Comparison of ENCODE assay signal across 8 mouse cellular contexts in the genomic region with DNA sequence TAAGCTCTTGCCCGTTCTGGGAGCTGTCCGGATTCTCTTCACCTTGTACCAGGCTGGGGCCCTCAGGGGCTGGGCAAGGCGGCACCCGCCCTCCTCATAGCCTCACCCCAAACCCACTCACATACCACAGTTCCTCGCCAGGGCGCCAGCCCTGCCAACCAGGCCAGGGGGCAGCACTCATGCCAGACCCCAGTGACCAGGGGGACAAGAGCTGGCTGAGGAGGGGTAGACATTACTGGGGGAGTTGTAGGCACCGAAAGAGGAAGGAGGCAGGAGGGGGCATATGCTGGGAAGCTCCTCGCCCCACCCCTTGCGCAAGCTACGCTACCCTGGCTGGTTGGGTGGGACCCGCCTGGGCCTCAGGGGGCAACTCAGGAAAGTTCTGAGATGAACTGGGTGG. TPM values are rescaled to one million over a fixed set of nuclear protein-coding genes. Genes with fewer than 3 reads are reported as not detected.
DNase-seq lines count a peak whose midpoint lies in the region; ATAC-seq lines count a peak whose summit lies in the region.

No protein-coding gene starts in this region.

- H3K4me3 ChIP-seq in intestine, embryonic 14.5 days (ENCODE audit: low read depth, low read length) = no peak overlapping the region
- peak overlapping the region; percentile 16; the same call in 1 of the 2 replicates for H3K4me3 ChIP-seq in stomach, embryonic 15.5 days (replicated peaks)

- intact Hi-C loops in heart, postnatal 25 days (cut with DNase I) = no loop called here
- intact Hi-C loops in left cerebral cortex, postnatal 10 days (cut with DNase I) = no loop called here

- DNase-seq in heart, adult 9 months (ENCODE audit: low spot score in 2 of 2) = peak; percentile 40 to 52
- no peak for DNase-seq in heart, postnatal 25 days (ENCODE audit: low spot score)
- DNase-seq in thymus, postnatal 25 days = peak; percentile 23
- DNase-seq in thymus, postnatal 36 days = no peak
- DNase-seq in intestine, embryonic 14.5 days (ENCODE audit: low spot score) = no peak
- no peak for DNase-seq in left cerebral cortex, postnatal 10 days (ENCODE audit: extremely low spot score in 1 of 2, low spot score in 2 of 2)
- no peak for DNase-seq in right cerebral cortex, postnatal 14 days

- 84% methylated on average over 11 of the region's 11 CpGs for WGBS in intestine, embryonic 14.5 days
- 76% methylated on average over 11 of the region's 11 CpGs for WGBS in stomach, embryonic 15.5 days

- no peak overlapping the region for H3K27ac ChIP-seq in intestine, embryonic 14.5 days (ENCODE audit: low read depth)
- H3K27ac ChIP-seq in stomach, embryonic 15.5 days = peak overlapping the region; percentile 74

- ATAC-seq in intestine, embryonic 14.5 days (replicated peaks; ENCODE audit: low FRiP score, low TSS enrichment, low read depth) = no peak
- ATAC-seq in stomach, embryonic 15.5 days (ENCODE audit: insufficient read depth, low FRiP score, low read depth) = no peak

- H3K4me2 ChIP-seq in intestine, embryonic 14.5 days (ENCODE audit: low read length) = peak overlapping the region; percentile 23; the same call in 1 of the 2 replicates
- H3K4me2 ChIP-seq in stomach, embryonic 15.5 days = peak overlapping the region; percentile 40

- no peaks in the 10 kb centered on the region for H3K36me3 ChIP-seq in intestine, embryonic 14.5 days (ENCODE audit: control insufficient read depth, insufficient read depth, low read length)
- H3K36me3 ChIP-seq in stomach, embryonic 15.5 days = no peaks in the 10 kb centered on the region

- H3K27me3 ChIP-seq in intestine, embryonic 14.5 days (replicated peaks; ENCODE audit: control insufficient read depth, insufficient read depth, low read length) = no peaks in the 10 kb centered on the region
- no peaks in the 10 kb centered on the region for H3K27me3 ChIP-seq in stomach, embryonic 15.5 days (replicated peaks)

- peaks cover 40% of the 10 kb centered on the region for H3K4me1 ChIP-seq in intestine, embryonic 14.5 days (replicated peaks; ENCODE audit: control insufficient read depth, insufficient read depth, low read length)
- peaks cover 65% of the 10 kb centered on the region for H3K4me1 ChIP-seq in stomach, embryonic 15.5 days

- no peak overlapping the region for H3K9ac ChIP-seq in intestine, embryonic 14.5 days (ENCODE audit: low read length)
- no peak overlapping the region for H3K9ac ChIP-seq in stomach, embryonic 15.5 days

- no peaks in the 10 kb centered on the region for H3K9me3 ChIP-seq in intestine, embryonic 14.5 days (ENCODE audit: control insufficient read depth, low read length)
- no peaks in the 10 kb centered on the region for H3K9me3 ChIP-seq in stomach, embryonic 15.5 days

RNA-seq across cellular contexts. Expression of gene Zbtb7b, which starts 6.9 kb away (rescaled TPM):
- 10 to 100 TPM; 20.6 to 25.1 TPM for total RNA-seq in heart, postnatal 25 days (2021)
- 4.7 and 5.3 TPM in 2 replicates for polyA plus RNA-seq in intestine, embryonic 14.5 days (2014; fragmentation: Nextera tagmentation; extraction: Ambion mirVana)
- polyA plus RNA-seq in stomach, embryonic 15.5 days (2015; fragmentation: Nextera tagmentation; extraction: Ambion mirVana) = 7.8 and 7.9 TPM in 2 replicates
- total RNA-seq in left cerebral cortex, postnatal 10 days (2021) = 1 to 10 TPM; 6.9 TPM

RNA-seq across cellular contexts. Expression of gene Lenep, which starts 15.0 kb away (rescaled TPM):
- under 1 TPM; 0.23 to 0.59 TPM for total RNA-seq in heart, postnatal 25 days (2021)
- not detected in 2 replicates for polyA plus RNA-seq in intestine, embryonic 14.5 days (2014; fragmentation: Nextera tagmentation; extraction: Ambion mirVana)
- polyA plus RNA-seq in stomach, embryonic 15.5 days (2015; fragmentation: Nextera tagmentation; extraction: Ambion mirVana) = not detected in 2 replicates
- total RNA-seq in left cerebral cortex, postnatal 10 days (2021) = not detected

RNA-seq across cellular contexts. Expression of gene Dcst1, which starts 22.6 kb away (rescaled TPM):
- not detected for total RNA-seq in heart, postnatal 25 days (2021)
- polyA plus RNA-seq in intestine, embryonic 14.5 days (2014; fragmentation: Nextera tagmentation; extraction: Ambion mirVana) = 0.15 and 0.34 TPM in 2 replicates
- polyA plus RNA-seq in stomach, embryonic 15.5 days (2015; fragmentation: Nextera tagmentation; extraction: Ambion mirVana) = 0.30 and 0.52 TPM in 2 replicates
- not detected for total RNA-seq in left cerebral cortex, postnatal 10 days (2021)

RNA-seq across cellular contexts. Expression of gene Flad1, which starts 24.0 kb away (rescaled TPM):
- 10 to 100 TPM; 57.5 to 60.8 TPM for total RNA-seq in heart, postnatal 25 days (2021)
- 28.3 and 28.7 TPM in 2 replicates for polyA plus RNA-seq in intestine, embryonic 14.5 days (2014; fragmentation: Nextera tagmentation; extraction: Ambion mirVana)
- polyA plus RNA-seq in stomach, embryonic 15.5 days (2015; fragmentation: Nextera tagmentation; extraction: Ambion mirVana) = 23.6 and 29.4 TPM in 2 replicates
- total RNA-seq in left cerebral cortex, postnatal 10 days (2021) = 10 to 100 TPM; 31.9 to 32.7 TPM

RNA-seq across cellular contexts. Expression of gene Dcst2, which starts 25.9 kb away (rescaled TPM):
- total RNA-seq in heart, postnatal 25 days (2021) = not detected
- 0.35 and 0.40 TPM in 2 replicates for polyA plus RNA-seq in intestine, embryonic 14.5 days (2014; fragmentation: Nextera tagmentation; extraction: Ambion mirVana)
- polyA plus RNA-seq in stomach, embryonic 15.5 days (2015; fragmentation: Nextera tagmentation; extraction: Ambion mirVana) = 0.30 and 0.67 TPM in 2 replicates
- under 1 TPM; 0.39 to 0.41 TPM for total RNA-seq in left cerebral cortex, postnatal 10 days (2021)

Comparison
In these comparisons a context has a peak if more than half of its experiments do, and no peak if none do; other contexts are left out.
1. DNase-seq: peak in heart, adult 9 months (2 of 2) and thymus, postnatal 25 days (single experiment); none in heart, postnatal 25 days (single experiment), thymus, postnatal 36 days (0 of 2), intestine, embryonic 14.5 days (single experiment), left cerebral cortex, postnatal 10 days (0 of 2) and right cerebral cortex, postnatal 14 days (single experiment).